Mouse (Mus musculus) left cerebral cortex, adult 8-10 months (tissue): ENCODE measurements around the gene Map2k4. TPM values are rescaled to one million over a fixed set of nuclear protein-coding genes. Genes with fewer than 3 reads are reported as not detected.
A peak's percentile ranks its signal among the peaks of the same experiment; 100 is the strongest.

Source experiments
- DNase-seq, 2 experiments: peaks; one replicate each; pipeline ENCODE4 v3.0.0; 2022; ENCODE audit warnings: low spot score in 2 of 2
- microRNA-seq, 2 experiments: library from miRNA; unstranded; fragments of <30 nt; microRNA quantifications; one replicate each; pipeline ENCODE4 v1.2.0; 2022
- total RNA-seq, 4 experiments: library from RNA; stranded (reverse); gene quantifications; 2 replicates each; pipeline ENCODE4 v1.2.4; 2022

Map2k4 gene
- total RNA-seq, 4 experiments from 2014 or later: 173 to 191 (median 185) TPM

- DNase-seq: no peak
Observed at GRCm38 (mm10) chr11:65712754-65713306, 75.3 kb downstream of the Map2k4 start.

DNA sequence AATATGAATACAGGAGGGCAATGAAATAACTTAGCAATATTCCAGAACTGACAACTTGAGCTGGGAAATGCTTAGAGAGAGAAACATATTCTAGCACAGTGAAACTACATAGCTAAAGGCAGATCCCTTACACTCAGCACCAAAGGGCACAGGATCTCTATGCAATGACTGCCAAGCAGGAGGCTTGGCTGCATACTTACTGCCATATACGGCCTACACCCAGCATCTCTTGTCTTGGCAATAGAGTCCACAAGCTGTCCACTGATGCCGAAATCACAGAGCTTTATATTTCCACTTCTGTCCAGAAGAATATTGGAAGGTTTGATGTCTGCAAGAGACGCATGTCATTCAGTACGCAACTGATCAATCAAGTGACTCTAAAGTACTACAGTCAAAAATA, 81.3 kb downstream of the Map2k4 start:
- DNase-seq: no peak

- no peak for DNase-seq
Observed at GRCm38 (mm10) chr11:65706176-65706575, 81.9 kb downstream of the Map2k4 start.

DNA sequence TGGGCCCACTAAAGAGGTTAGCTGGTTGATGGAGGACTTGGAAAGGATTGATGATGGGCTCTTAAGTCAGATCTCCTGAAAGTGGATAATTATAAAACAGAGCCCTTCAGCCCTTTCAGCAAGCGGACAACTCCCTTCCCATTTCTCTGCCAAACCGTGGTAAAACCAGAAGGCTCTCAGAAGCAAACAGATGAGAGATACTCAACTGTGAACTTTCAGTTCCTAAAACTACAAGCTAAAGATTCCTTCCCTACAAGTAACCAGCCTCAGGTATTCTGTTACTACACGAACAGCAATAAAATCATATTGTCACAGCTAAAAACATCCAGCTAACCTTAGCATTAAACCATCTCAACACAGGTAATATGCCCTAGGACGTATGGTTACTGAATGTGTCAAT, 83.2 kb downstream of the Map2k4 start:
- no peak for DNase-seq

DNA sequence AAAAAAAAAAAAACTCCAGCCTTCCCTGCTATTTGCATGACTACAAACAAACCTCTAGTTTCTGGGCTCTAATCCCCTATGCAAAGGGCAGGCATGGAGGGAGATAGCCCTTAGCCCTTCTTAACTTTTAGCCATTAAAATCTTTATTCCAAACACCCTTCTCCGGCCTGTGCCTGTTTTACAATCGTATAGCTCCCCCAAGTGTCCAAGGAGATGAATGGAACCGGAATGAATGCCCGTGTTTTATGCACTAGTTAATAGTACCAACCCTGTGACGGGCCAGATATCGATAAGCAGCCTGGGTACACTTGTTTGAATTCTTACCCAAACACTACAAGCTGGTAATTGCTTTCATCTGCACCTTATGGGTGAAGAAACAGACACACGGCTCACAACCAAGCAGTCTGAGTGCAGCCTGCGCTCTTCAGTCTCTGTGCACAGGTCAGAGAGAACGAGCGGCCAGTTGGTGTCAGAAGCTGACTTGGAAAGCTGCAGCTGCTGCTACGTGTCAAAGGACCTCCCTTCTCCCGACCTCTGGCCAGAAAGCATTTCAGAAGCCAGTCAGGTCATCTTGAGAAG, 109.2 kb downstream of the Map2k4 start:
- no peak for DNase-seq

- no peak for DNase-seq
Observed at GRCm38 (mm10) chr11:65667348-65667969, 120.6 kb downstream of the Map2k4 start.

- peak in 1 of 2 experiments; percentile 24 for DNase-seq
Observed at GRCm38 (mm10) chr11:65664903-65665302, 123.2 kb downstream of the Map2k4 start.

DNA sequence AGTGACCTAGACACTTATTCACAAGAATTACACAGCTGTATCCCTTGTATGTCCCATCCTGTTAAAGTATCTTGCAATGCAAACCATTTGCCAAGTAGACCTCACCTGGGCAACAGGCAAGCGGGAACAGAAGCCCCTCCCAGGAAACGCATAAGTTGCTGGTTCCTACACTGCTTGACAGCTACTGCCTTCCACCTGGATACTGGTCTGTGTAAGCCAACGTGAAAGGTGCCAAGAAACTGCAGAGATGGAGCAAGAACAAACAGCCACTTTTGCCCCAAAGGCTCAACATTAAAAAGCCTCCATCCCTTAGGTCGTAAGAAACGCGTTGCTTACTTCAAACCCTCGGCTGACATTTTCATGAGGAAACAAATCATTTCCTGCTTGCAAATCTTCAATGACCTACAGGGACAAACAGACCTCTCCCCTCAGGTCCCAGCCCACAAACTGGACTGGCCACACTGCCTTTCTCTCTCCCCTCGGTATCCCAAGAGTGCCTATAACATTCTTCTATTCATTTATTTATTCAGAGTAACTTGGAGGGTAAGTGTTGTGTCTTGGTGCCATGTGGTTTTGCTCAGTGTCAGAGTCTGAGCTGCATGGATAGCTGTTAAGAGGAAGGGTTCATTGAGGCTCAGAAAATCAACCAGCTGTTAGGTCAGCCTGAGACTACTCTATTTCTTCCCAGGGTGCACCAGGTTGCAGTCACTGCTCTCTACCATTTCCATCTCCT, 126.1 kb downstream of the Map2k4 start:
- no peak for DNase-seq

DNA sequence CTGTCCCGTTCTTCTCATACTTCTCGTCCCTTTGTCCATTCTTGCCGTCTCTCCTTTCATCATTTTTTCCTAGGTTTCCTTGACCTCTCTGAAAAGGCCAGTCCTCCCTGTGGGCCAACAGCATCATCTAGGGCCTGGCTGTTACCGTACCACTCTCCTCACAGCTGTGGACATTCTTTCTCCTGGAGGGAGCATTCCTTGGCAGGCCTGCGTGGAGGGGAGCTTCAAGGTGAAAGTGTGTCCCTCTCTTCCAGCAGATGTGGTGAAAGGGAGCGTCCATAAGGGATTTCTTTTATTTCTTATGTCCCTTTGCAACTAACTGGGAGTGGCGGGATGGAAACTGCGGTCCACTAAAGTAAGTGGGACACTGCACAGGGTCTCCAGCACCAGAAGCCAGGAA, 134.2 kb downstream of the Map2k4 start:
- no peak for DNase-seq

GRCm38 (mm10) chr11:65651426-65651825, 136.7 kb downstream of the Map2k4 start:
- DNase-seq: no peak

- no peak for DNase-seq
Observed at GRCm38 (mm10) chr11:65649956-65650715, 138.0 kb downstream of the Map2k4 start.

- DNase-seq: no peak
Observed at GRCm38 (mm10) chr11:65649469-65649868, 138.6 kb downstream of the Map2k4 start.

DNA sequence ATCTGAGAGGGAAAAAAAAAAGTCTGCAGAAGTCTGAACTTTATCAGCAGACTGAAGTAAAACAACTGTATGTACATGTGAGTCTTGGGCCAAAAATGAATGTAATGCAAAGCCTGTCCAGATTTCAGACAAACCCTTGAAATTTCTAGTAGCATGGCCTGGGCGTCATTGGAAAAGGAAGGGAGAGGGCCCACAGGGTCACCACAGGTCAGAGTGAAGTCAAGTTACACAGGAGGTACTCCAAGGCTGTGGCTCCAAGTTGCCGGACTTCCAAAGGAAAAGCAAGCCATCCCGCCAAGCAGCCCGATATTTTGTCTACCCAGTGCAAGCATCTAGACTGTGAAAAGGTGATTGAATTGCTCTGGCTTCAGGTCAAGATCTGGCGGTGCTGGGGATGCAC, 141.8 kb downstream of the Map2k4 start:
- no peak for DNase-seq

DNA sequence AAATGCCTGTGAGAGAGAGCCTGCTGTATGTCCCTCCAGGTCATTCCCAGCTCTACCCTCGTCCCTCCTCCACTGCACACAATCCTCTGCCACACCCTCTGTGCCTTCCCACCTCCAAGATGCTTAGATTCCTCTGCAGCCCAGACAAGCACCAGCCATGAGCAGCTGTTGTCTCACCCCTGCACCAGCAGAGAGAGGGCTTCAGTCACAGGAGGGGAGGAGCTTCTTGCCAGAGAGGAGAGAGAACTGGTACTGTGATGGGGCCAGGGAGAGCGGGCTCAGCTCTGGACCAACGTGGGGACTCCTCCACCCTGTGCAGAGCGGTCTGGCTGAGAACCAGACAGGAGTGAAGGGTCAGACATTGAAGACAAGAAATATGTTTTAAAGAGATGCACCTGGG, 143.6 kb downstream of the Map2k4 start:
- no peak for DNase-seq

GRCm38 (mm10) chr11:65640261-65640660, 147.8 kb downstream of the Map2k4 start:
- no peak for DNase-seq

Small RNA genes lying within 50 kb of the gene (microRNA-seq; reads per million reads assigned to microRNA genes)
- 52,513 to 52,865 reads per million in 2 experiments for gene Mir744

Other genes starting within 250 kb of the Map2k4 start
- 10 to 100 TPM; 11.1 to 12.9 (median 12.5) TPM for gene Zkscan6, start 18.9 kb upstream of the Map2k4 start, total RNA-seq